Mouse (Mus musculus) hindbrain, embryonic 15.5 days (tissue): ENCODE measurements around the gene Psmb3. TPM values are rescaled to one million over a fixed set of nuclear protein-coding genes. Genes with fewer than 3 reads are reported as not detected.
"Not testable (repeated sequence)": the region's sequence is repeated elsewhere in the genome, so short reads cannot be mapped to it uniquely, and the experiment has no call there.

ENCODE experiments used
- ATAC-seq: fragments of 200-750 bp; cut with Nextera tagmentation; 2 replicates; pipeline ENCODE4 v1.8.0; 2017; ENCODE audit warnings: low read depth, moderate number of reproducible peaks, moderate TSS enrichment; ENCODE audit not compliant: low FRiP score
- H3K27ac ChIP-seq: fragments of 300-500 bp; sonication (generic); replicated peaks from 2 replicates; pipeline ENCODE4 v1.5.1; 2015; ENCODE audit warnings: mild to moderate bottlenecking, inconsistent platforms
- H3K27me3 ChIP-seq: fragments of 300-500 bp; sonication (generic); 2 replicates; pipeline ENCODE4 v1.6.1; 2015; ENCODE audit warnings: control low read depth, inconsistent platforms
- H3K36me3 ChIP-seq: fragments of 300-500 bp; sonication (generic); 2 replicates; pipeline ENCODE4 v1.6.1; 2015; ENCODE audit warnings: control low read depth, inconsistent platforms
- H3K4me1 ChIP-seq: fragments of 300-500 bp; sonication (generic); replicated peaks from 2 replicates; pipeline ENCODE4 v1.6.1; 2015; ENCODE audit warnings: control low read depth, inconsistent platforms
- H3K4me2 ChIP-seq: fragments of 300-500 bp; sonication (generic); 2 replicates; pipeline ENCODE4 v1.6.1; 2015; ENCODE audit warnings: moderate library complexity, mild to moderate bottlenecking, inconsistent platforms
- H3K4me3 ChIP-seq: fragments of 300-500 bp; sonication (generic); 2 replicates; pipeline ENCODE4 v1.5.1; 2015; ENCODE audit warnings: mild to moderate bottlenecking, inconsistent platforms
- H3K9ac ChIP-seq: fragments of 300-500 bp; sonication (generic); 2 replicates; pipeline ENCODE4 v1.6.1; 2015; ENCODE audit warnings: inconsistent platforms
- H3K9me3 ChIP-seq: fragments of 300-500 bp; sonication (generic); 2 replicates; pipeline ENCODE4 v1.6.1; 2016; ENCODE audit warnings: control low read depth, inconsistent platforms
- WGBS: fragments of 180-500 bp; shearing (Covaris S2); methylation state at CpG from one replicate; pipeline ENCODE4 v1.1.7; 2015; 5-methylcytosine and 5-hydroxymethylcytosine counted together
- polyA plus RNA-seq: library from polyadenylated mRNA; unstranded; fragments of >200 nt; fragmentation: Nextera tagmentation; extraction: Ambion mirVana; gene quantifications from 2 replicates; pipeline ENCODE4 v1.2.1, GENCODE M21; 2015

Psmb3 gene
- polyA plus RNA-seq, 1 experiment from 2014 or later: 416 TPM

- peak overlapping the region; percentile 92 for H3K9ac ChIP-seq
- peaks cover 59% of the 10 kb centered on the region for H3K4me1 ChIP-seq
- H3K27ac ChIP-seq: peak overlapping the region; percentile 94
- no peaks in the 10 kb centered on the region for H3K36me3 ChIP-seq
- ATAC-seq: no peak
- no peaks in the 10 kb centered on the region for H3K27me3 ChIP-seq
- WGBS: 1% methylated on average over 48 of the region's 63 CpGs
- H3K4me3 ChIP-seq: peak overlapping the region; percentile 91
- no peaks in the 10 kb centered on the region for H3K9me3 ChIP-seq
- peak overlapping the region; percentile 92 for H3K4me2 ChIP-seq
Measured at GRCm38 (mm10) chr11:97698741-97699611, 4.2 kb upstream of the Psmb3 start.

GRCm38 (mm10) chr11:97699626-97700002 is 3.6 kb upstream of the Psmb3 start:
- Histone ChIP-seq H3K27ac (peak overlapping the region; percentile 94), H3K27me3 (no peaks in the 10 kb centered on the region), H3K4me3 (peak overlapping the region; percentile 91), H3K4me2 (peak overlapping the region; percentile 92), H3K9ac (peak overlapping the region; percentile 92), H3K9me3 (no peaks in the 10 kb centered on the region), H3K4me1 (peaks cover 59% of the 10 kb centered on the region), H3K36me3 (no peaks in the 10 kb centered on the region)
- WGBS: 0% methylated on average over 6 of the region's 9 CpGs
- peak; percentile 42 for ATAC-seq

- peak; percentile 4; the same call in 1 of the 2 replicates for ATAC-seq
- Histone ChIP-seq H3K9me3 (no peaks in the 10 kb centered on the region), H3K9ac (peak within 1 kb of the TSS; percentile 92), H3K4me1 (peaks cover 58% of the 10 kb centered on the region), H3K4me3 (peak within 1 kb of the TSS; percentile 91), H3K27ac (peak within 1 kb of the TSS; percentile 94), H3K36me3 (0 out of 2 replicates have a peak, but pooled peaks cover 3% of the 10 kb centered on the region), H3K4me2 (peak within 1 kb of the TSS; percentile 92), H3K27me3 (no peaks in the 10 kb centered on the region)
- under 1% methylated on average over 85 of the region's 85 CpGs for WGBS
Measured at GRCm38 (mm10) chr11:97700003-97700745, 3.0 kb upstream of the Psmb3 start, which contains the start of gene Pcgf2. TSS of gene Pcgf2 (minus strand) at chr11:97700497.

GRCm38 (mm10) chr11:97700746-97701580 is 2.2 kb upstream of the Psmb3 start:
- peak overlapping the region; percentile 92 for H3K4me2 ChIP-seq
- H3K4me3 ChIP-seq: peak overlapping the region; percentile 91
- 17% methylated on average over 30 of the region's 30 CpGs for WGBS
- peaks cover 50% of the 10 kb centered on the region for H3K4me1 ChIP-seq
- peak overlapping the region; percentile 81 for H3K9ac ChIP-seq
- H3K27ac ChIP-seq: peak overlapping the region; percentile 94
- no peaks in the 10 kb centered on the region for H3K9me3 ChIP-seq
- H3K36me3 ChIP-seq: 0 out of 2 replicates have a peak, but pooled peaks cover 3% of the 10 kb centered on the region
- H3K27me3 ChIP-seq: no peaks in the 10 kb centered on the region
- no peak for ATAC-seq

- H3K9ac ChIP-seq: 0 out of 2 replicates have a peak overlapping the region, but pooled peaks have one; percentile 14
- H3K4me1 ChIP-seq: peaks cover 42% of the 10 kb centered on the region
- H3K27ac ChIP-seq: peak overlapping the region; percentile 94
- no peaks in the 10 kb centered on the region for H3K9me3 ChIP-seq
- peak overlapping the region; percentile 91 for H3K4me3 ChIP-seq
- H3K27me3 ChIP-seq: no peaks in the 10 kb centered on the region
- H3K36me3 ChIP-seq: peaks cover 6% of the 10 kb centered on the region; the same call in 1 of the 2 replicates
- no peak for ATAC-seq
- WGBS: 52% methylated on average over 15 of the region's 15 CpGs
- H3K4me2 ChIP-seq: peak overlapping the region; percentile 92
Measured at GRCm38 (mm10) chr11:97701581-97702392, 1.4 kb upstream of the Psmb3 start.

GRCm38 (mm10) chr11:97702393-97702745 is 830 bp upstream of the Psmb3 start:
- H3K4me2 ChIP-seq: peak overlapping the region; percentile 92
- peak overlapping the region; percentile 91 for H3K4me3 ChIP-seq
- peaks cover 11% of the 10 kb centered on the region; the same call in 1 of the 2 replicates for H3K36me3 ChIP-seq
- H3K4me1 ChIP-seq: peaks cover 36% of the 10 kb centered on the region
- H3K27ac ChIP-seq: peak overlapping the region; percentile 94
- H3K9ac ChIP-seq: peak overlapping the region; percentile 77
- no peaks in the 10 kb centered on the region for H3K9me3 ChIP-seq
- ATAC-seq: 0 out of 2 replicates have a peak, but pooled peaks have one; percentile 0
- no peaks in the 10 kb centered on the region for H3K27me3 ChIP-seq
- 0% methylated on average over 24 of the region's 24 CpGs for WGBS

GRCm38 (mm10) chr11:97710067-97710466 is 6.9 kb downstream of the Psmb3 start:
- not testable (repeated sequence) for H3K27ac ChIP-seq, H3K4me3 ChIP-seq, ATAC-seq, H3K27me3 ChIP-seq, H3K4me1 ChIP-seq, H3K4me2 ChIP-seq, H3K9ac ChIP-seq, H3K9me3 ChIP-seq
- H3K36me3 ChIP-seq: peaks cover 42% of the 10 kb centered on the region; the same call in 1 of the 2 replicates
- WGBS: 90% methylated on average over 2 of the region's 2 CpGs

GRCm38 (mm10) chr11:97711200-97711900 is 8.2 kb downstream of the Psmb3 start:
- H3K27ac ChIP-seq: no peak overlapping the region
- no peak for ATAC-seq
- no peaks in the 10 kb centered on the region for H3K9me3 ChIP-seq
- no peaks in the 10 kb centered on the region for H3K4me1 ChIP-seq
- no peak overlapping the region for H3K4me2 ChIP-seq
- no peak overlapping the region for H3K4me3 ChIP-seq
- WGBS: 86% methylated on average over 13 of the region's 13 CpGs
- peaks cover 42% of the 10 kb centered on the region; the same call in 1 of the 2 replicates for H3K36me3 ChIP-seq
- H3K27me3 ChIP-seq: no peaks in the 10 kb centered on the region
- H3K9ac ChIP-seq: no peak overlapping the region

- ATAC-seq: no peak
- Histone ChIP-seq H3K4me2 (no peak overlapping the region), H3K9ac (no peak overlapping the region), H3K9me3 (no peaks in the 10 kb centered on the region), H3K27ac (no peak overlapping the region), H3K4me3 (no peak overlapping the region), H3K27me3 (no peaks in the 10 kb centered on the region), H3K4me1 (no peaks in the 10 kb centered on the region), H3K36me3 (peaks cover 40% of the 10 kb centered on the region)
- 95% methylated on average over 15 of the region's 15 CpGs for WGBS
Measured at GRCm38 (mm10) chr11:97712286-97712685, 9.1 kb downstream of the Psmb3 start.

- no peaks in the 10 kb centered on the region for H3K4me1 ChIP-seq
- no peak overlapping the region for H3K4me2 ChIP-seq
- H3K27ac ChIP-seq: no peak overlapping the region
- no peaks in the 10 kb centered on the region for H3K9me3 ChIP-seq
- H3K4me3 ChIP-seq: no peak overlapping the region
- H3K36me3 ChIP-seq: peaks cover 47% of the 10 kb centered on the region
- ATAC-seq: no peak
- no peak overlapping the region for H3K9ac ChIP-seq
- WGBS: 83% methylated on average over 8 of the region's 8 CpGs
- H3K27me3 ChIP-seq: no peaks in the 10 kb centered on the region
Measured at GRCm38 (mm10) chr11:97713896-97714295, 10.7 kb downstream of the Psmb3 start.
